Mouse (Mus musculus): ENCODE measurements around the gene 2810006K23Rik. TPM values are rescaled to one million over a fixed set of nuclear protein-coding genes. Genes with fewer than 3 reads are reported as not detected.
"Not testable (repeated sequence)": the region's sequence is repeated elsewhere in the genome, so short reads cannot be mapped to it uniquely, and the experiment has no call there.

Gene 2810006K23Rik
- total and polyA plus RNA-seq, 2 experiments from 2014 or later: 9.7 to 12.0 TPM

GRCm38 (mm10) chr5:124338791-124339190, 10.9 kb downstream of the 2810006K23Rik start:
- WGBS: 79% methylated on average over 8 of the region's 8 CpGs
- no peak overlapping the region for H3K4me2 ChIP-seq (ENCODE audit: low read depth, low read length)
- H3K27me3 ChIP-seq (ENCODE audit: insufficient read depth, low read length): no peaks in the 10 kb centered on the region
- no peak overlapping the region; the same call in 1 of the 2 replicates for H3K9ac ChIP-seq (replicated peaks; ENCODE audit: low read length)
- DNase-seq (ENCODE audit: low spot score): no peak
- no peaks in the 10 kb centered on the region for H3K36me3 ChIP-seq (ENCODE audit: insufficient read depth, low read length)
- H3K4me3 ChIP-seq (ENCODE audit: low read length): no peak overlapping the region
- H3K27ac ChIP-seq: peak overlapping the region; percentile 64
- H3K9me3 ChIP-seq (ENCODE audit: low read length): no peaks in the 10 kb centered on the region
- TF ChIP-seq CTCF (IDR thresholded peaks at IDR 0.05; ENCODE audit: low read depth): no peak
- peaks cover 8% of the 10 kb centered on the region; the same call in 1 of the 2 replicates for H3K4me1 ChIP-seq (ENCODE audit: insufficient read depth, low read length)
- no peak for ATAC-seq

DNA sequence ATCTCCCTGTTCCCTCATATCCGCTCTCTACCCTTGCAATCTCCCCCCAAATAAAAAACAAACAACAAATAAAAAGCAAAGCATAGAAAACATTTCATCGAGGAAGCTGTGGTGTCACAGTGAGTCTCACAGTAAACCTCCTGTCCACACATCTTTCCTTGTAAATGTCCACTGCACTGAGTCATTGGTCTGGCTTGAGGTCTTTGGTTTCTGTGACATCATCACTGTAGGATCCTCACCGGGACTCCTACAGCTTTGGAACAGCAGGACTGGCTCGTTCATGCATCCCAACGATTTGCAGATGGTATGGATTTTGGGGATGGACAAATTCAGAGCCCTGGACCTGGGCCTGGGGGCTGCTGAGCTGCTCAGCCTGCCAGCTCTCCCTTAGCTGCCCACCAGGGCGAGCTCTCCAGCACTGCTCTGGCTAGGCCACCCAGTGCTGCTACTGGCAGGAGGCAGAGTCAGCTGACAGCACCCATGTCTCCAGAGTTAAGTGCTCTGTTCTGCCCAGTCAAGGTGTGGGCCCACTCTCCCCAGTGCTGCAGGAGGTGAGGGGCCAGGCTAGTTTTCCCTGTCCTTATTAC, 14.0 kb downstream of the 2810006K23Rik start:
- H3K9me3 ChIP-seq (ENCODE audit: low read length); H3K4me3 ChIP-seq (ENCODE audit: low read length); H3K4me2 ChIP-seq (ENCODE audit: low read depth, low read length); H3K9ac ChIP-seq (replicated peaks; ENCODE audit: low read length); DNase-seq (ENCODE audit: low spot score); H3K4me1 ChIP-seq (ENCODE audit: insufficient read depth, low read length); H3K27ac ChIP-seq; H3K27me3 ChIP-seq (ENCODE audit: insufficient read depth, low read length): not testable (repeated sequence)
- TF ChIP-seq CTCF (IDR thresholded peaks at IDR 0.05; ENCODE audit: low read depth): peak; percentile 30
- WGBS: 62% methylated on average over 6 of the region's 6 CpGs
- ATAC-seq: peak; percentile 55; the same call in 1 of the 2 replicates
- H3K36me3 ChIP-seq (ENCODE audit: insufficient read depth, low read length): peaks cover 13% of the 10 kb centered on the region

- Histone ChIP-seq H3K4me2 (ENCODE audit: low read depth, low read length) (no peak overlapping the region), H3K9ac (replicated peaks; ENCODE audit: low read length) (no peak overlapping the region), H3K36me3 (ENCODE audit: insufficient read depth, low read length) (peaks cover 14% of the 10 kb centered on the region), H3K9me3 (ENCODE audit: low read length) (no peaks in the 10 kb centered on the region), H3K27ac (no peak overlapping the region), H3K4me1 (ENCODE audit: insufficient read depth, low read length) (peaks cover 8% of the 10 kb centered on the region; the same call in 1 of the 2 replicates), H3K27me3 (ENCODE audit: insufficient read depth, low read length) (no peaks in the 10 kb centered on the region), H3K4me3 (ENCODE audit: low read length) (no peak overlapping the region)
- no peak for DNase-seq (ENCODE audit: low spot score)
- 73% methylated on average over 8 of the region's 8 CpGs for WGBS
- no peak for ATAC-seq
- TF ChIP-seq CTCF (IDR thresholded peaks at IDR 0.05; ENCODE audit: low read depth): no peak
Measured at GRCm38 (mm10) chr5:124342897-124343296, 15.0 kb downstream of the 2810006K23Rik start.

- DNase-seq (ENCODE audit: low spot score) (peak; percentile 58), ATAC-seq (no peak)
- H3K4me2 ChIP-seq (ENCODE audit: low read depth, low read length): peak overlapping the region; percentile 90
- H3K36me3 ChIP-seq (ENCODE audit: insufficient read depth, low read length): peaks cover 25% of the 10 kb centered on the region
- H3K4me1 ChIP-seq (ENCODE audit: insufficient read depth, low read length): peaks cover 14% of the 10 kb centered on the region
- H3K27ac ChIP-seq: peak overlapping the region; percentile 98
- peak overlapping the region; percentile 19; the same call in 1 of the 2 replicates for H3K9ac ChIP-seq (replicated peaks; ENCODE audit: low read length)
- H3K9me3 ChIP-seq (ENCODE audit: low read length): no peaks in the 10 kb centered on the region
- no peaks in the 10 kb centered on the region for H3K27me3 ChIP-seq (ENCODE audit: insufficient read depth, low read length)
- TF ChIP-seq CTCF (IDR thresholded peaks at IDR 0.05; ENCODE audit: low read depth): peak; percentile 15; the same call in 1 of the 2 replicates
- peak overlapping the region; percentile 6 for H3K4me3 ChIP-seq (ENCODE audit: low read length)
- WGBS: 66% methylated on average over 17 of the region's 17 CpGs
Measured at GRCm38 (mm10) chr5:124349196-124349595, 21.3 kb downstream of the 2810006K23Rik start.

DNA sequence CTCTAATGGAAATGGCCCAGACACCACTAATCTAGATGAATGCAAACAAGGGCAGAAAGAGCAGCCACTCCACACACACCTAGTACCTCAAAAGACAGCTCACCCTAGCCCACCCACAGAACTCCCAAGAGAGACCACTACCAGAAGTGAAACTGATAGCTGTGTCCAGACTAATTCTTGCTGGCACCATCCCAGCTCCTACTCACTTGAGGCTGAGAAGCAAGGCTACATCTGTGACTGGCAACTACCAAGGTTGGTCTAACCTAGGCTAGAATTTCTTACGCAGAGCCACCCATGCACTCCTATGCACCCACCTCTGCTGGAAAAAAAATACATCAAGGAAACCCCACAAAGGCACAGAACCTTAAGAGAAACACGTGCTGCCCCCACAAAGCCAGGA, 22.5 kb downstream of the 2810006K23Rik start:
- Histone ChIP-seq H3K4me3 (ENCODE audit: low read length) (peak overlapping the region; percentile 96), H3K36me3 (ENCODE audit: insufficient read depth, low read length) (peaks cover 19% of the 10 kb centered on the region), H3K9ac (replicated peaks; ENCODE audit: low read length) (peak overlapping the region; percentile 17), H3K27me3 (ENCODE audit: insufficient read depth, low read length) (no peaks in the 10 kb centered on the region), H3K27ac (peak overlapping the region; percentile 98), H3K4me2 (ENCODE audit: low read depth, low read length) (peak overlapping the region; percentile 90), H3K4me1 (ENCODE audit: insufficient read depth, low read length) (peaks cover 14% of the 10 kb centered on the region), H3K9me3 (ENCODE audit: low read length) (no peaks in the 10 kb centered on the region)
- TF ChIP-seq CTCF (IDR thresholded peaks at IDR 0.05; ENCODE audit: low read depth): no peak
- DNase-seq (ENCODE audit: low spot score): peak; percentile 59
- no peak for ATAC-seq
- 35% methylated on average over 2 of the region's 2 CpGs for WGBS

DNA sequence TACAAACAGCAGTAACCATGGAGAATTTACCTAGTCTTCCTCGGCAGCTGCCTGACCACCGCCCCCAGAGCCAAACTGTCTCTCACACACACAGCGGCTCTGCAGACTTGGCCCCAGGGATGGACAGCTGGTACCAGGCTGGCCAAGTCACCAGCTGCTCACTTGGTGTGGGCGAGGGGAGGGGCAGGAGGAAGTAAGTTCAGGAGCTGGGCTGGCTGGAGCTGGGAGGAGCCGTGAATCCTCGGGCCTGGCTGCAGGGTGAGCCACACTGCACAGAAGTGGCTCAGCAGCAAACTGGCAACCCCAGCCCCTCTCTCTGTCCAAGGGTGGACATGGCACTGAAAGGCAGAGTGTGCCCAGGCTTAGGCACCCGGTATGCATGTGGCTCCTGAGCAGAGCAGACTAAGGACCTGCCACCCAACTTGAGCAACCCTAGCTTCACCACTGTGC, 23.2 kb downstream of the 2810006K23Rik start:
- Histone ChIP-seq H3K4me3 (ENCODE audit: low read length) (peak overlapping the region; percentile 96), H3K27ac (peak overlapping the region; percentile 98), H3K36me3 (ENCODE audit: insufficient read depth, low read length) (peaks cover 17% of the 10 kb centered on the region), H3K9me3 (ENCODE audit: low read length) (no peaks in the 10 kb centered on the region), H3K4me1 (ENCODE audit: insufficient read depth, low read length) (peaks cover 14% of the 10 kb centered on the region), H3K27me3 (ENCODE audit: insufficient read depth, low read length) (no peaks in the 10 kb centered on the region), H3K9ac (replicated peaks; ENCODE audit: low read length) (peak overlapping the region; percentile 98), H3K4me2 (ENCODE audit: low read depth, low read length) (peak overlapping the region; percentile 90)
- no peak for TF ChIP-seq CTCF (IDR thresholded peaks at IDR 0.05; ENCODE audit: low read depth)
- 12% methylated on average over 7 of the region's 7 CpGs for WGBS
- DNase-seq (ENCODE audit: low spot score): peak; percentile 94
- peak; percentile 88 for ATAC-seq

DNA sequence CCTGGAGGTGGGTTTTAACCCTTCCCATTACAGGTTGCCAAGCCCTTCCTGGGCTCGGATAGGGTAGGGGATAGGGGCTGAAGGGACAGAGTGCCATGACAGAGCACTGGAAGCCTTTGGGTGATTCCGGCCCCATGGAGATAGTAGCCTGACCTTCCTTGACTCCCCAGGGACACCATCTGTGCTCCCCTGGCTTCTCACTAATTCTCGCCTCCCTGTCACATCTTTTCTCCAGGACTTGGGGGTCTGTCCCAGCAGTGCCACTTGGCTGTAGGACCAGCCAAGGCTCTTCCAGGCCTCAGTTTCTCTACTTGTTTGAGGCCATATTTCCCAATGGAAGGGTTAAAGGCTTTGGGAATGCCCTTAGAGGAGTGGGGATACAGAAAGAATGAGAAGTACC, 23.7 kb downstream of the 2810006K23Rik start:
- Histone ChIP-seq H3K4me1 (ENCODE audit: insufficient read depth, low read length) (peaks cover 14% of the 10 kb centered on the region), H3K27ac (peak overlapping the region; percentile 98), H3K27me3 (ENCODE audit: insufficient read depth, low read length) (no peaks in the 10 kb centered on the region), H3K4me2 (ENCODE audit: low read depth, low read length) (peak overlapping the region; percentile 90), H3K36me3 (ENCODE audit: insufficient read depth, low read length) (peaks cover 13% of the 10 kb centered on the region; the same call in 1 of the 2 replicates), H3K9ac (replicated peaks; ENCODE audit: low read length) (peak overlapping the region; percentile 98), H3K9me3 (ENCODE audit: low read length) (no peaks in the 10 kb centered on the region), H3K4me3 (ENCODE audit: low read length) (peak overlapping the region; percentile 96)
- no peak for DNase-seq (ENCODE audit: low spot score)
- ATAC-seq: no peak
- no peak for TF ChIP-seq CTCF (IDR thresholded peaks at IDR 0.05; ENCODE audit: low read depth)
- WGBS: 26% methylated on average over 3 of the region's 3 CpGs

Data from hindbrain, postnatal 0 days (tissue).